Mouse (Mus musculus): ENCODE data around the gene Mier3.

DNA sequence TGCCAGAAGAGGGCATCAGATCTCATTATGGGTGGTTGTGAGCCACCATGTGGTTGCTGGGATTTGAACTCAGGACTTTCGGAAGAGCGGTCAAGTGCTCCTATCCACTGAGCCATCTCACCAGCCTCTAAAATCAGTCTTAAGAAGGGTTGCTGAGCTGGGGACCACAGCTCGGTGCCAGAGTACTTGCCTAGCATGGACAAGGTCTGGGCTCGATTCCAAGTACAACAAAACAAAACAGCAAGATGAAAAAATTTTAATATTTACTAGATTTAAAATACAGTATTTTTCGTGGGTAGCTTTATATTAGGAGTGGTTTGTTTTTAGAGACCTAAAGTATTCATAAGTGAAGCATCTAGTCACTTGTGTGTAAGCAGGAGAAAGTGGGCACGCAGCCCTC is 72.5 kb downstream of the Mier3 start:
- TF ChIP-seq CTCF (IDR thresholded peaks at IDR 0.05; ENCODE audit: borderline replicate concordance, extremely low read depth, insufficient read depth, insufficient read length) (no peak), POLR2A (IDR thresholded peaks at IDR 0.05; ENCODE audit: borderline replicate concordance, extremely low read depth, insufficient read depth, insufficient read length, poor library complexity, severe bottlenecking) (no peak)
